Mouse (Mus musculus) Muller cell, postnatal 12 days (primary cell): Measurements from ENCODE around the gene Gm11758.
"Not testable (repeated sequence)": the region's sequence is repeated elsewhere in the genome, so short reads cannot be mapped to it uniquely, and the experiment has no call there.

Experiments used
- DNase-seq: peaks from one replicate; pipeline ENCODE4 v3.0.0-alpha.2; 2015; ENCODE audit errors: inconsistent ontology term

Gene Gm11758

GRCm38 (mm10) chr4:73876166-73876565, at the start of gene Gm11758:
Gm11758 (minus strand) TSS chr4:73876266.
- DNase-seq = not testable (repeated sequence)

GRCm38 (mm10) chr4:73920660-73921059, 44.6 kb upstream of the Gm11758 start, which contains the start of gene Gm11756:
Gm11756 (minus strand) TSS chr4:73920760.
- not testable (repeated sequence) for DNase-seq

GRCm38 (mm10) chr4:73905853-73906252, 29.8 kb upstream of the Gm11758 start, which contains the start of gene Gm13871:
Gm13871 (minus strand) TSS chr4:73905953.
- DNase-seq = not testable (repeated sequence)

GRCm38 (mm10) chr4:73891012-73891411, 14.9 kb upstream of the Gm11758 start, which contains the start of gene Gm11757:
Gm11757 (minus strand) TSS chr4:73891112.
- DNase-seq = not testable (repeated sequence)

- DNase-seq = no peak
Measured at GRCm38 (mm10) chr4:73826587-73826986, 49.5 kb downstream of the Gm11758 start.
